Mouse (Mus musculus) testis, adult 2 months (tissue): ENCODE results near the gene Cmc1. TPM values are rescaled to one million over a fixed set of nuclear protein-coding genes. Genes with fewer than 3 reads are reported as not detected.

Source experiments
- H3K27ac ChIP-seq: fragments of 200-500 bp; 2 replicates; pipeline ENCODE4 v1.5.1; 2012; ENCODE audit warnings: low read depth, low read length; ENCODE audit not compliant: control insufficient read depth, insufficient read depth
- H3K27me3 ChIP-seq: fragments of 200-500 bp; 2 replicates; pipeline ENCODE4 v1.6.1; 2012; ENCODE audit warnings: mild to moderate bottlenecking, low read length, moderate library complexity; ENCODE audit not compliant: control insufficient read depth, insufficient read depth
- H3K36me3 ChIP-seq: fragments of 200-500 bp; 2 replicates; pipeline ENCODE4 v1.6.1; 2012; ENCODE audit warnings: mild to moderate bottlenecking, low read length; ENCODE audit not compliant: control insufficient read depth, insufficient read depth
- H3K4me1 ChIP-seq: fragments of 200-500 bp; 2 replicates; pipeline ENCODE4 v1.6.1; 2012; ENCODE audit warnings: low read length; ENCODE audit not compliant: control insufficient read depth, insufficient read depth
- H3K4me3 ChIP-seq: fragments of 200-500 bp; 2 replicates; pipeline ENCODE4 v1.5.1; 2012; ENCODE audit warnings: low read depth, mild to moderate bottlenecking, low read length, moderate library complexity, mixed read lengths; ENCODE audit not compliant: control insufficient read depth
- CTCF ChIP-seq: fragments of 200-500 bp; IDR thresholded peaks from 2 replicates; pipeline ENCODE4 v1.5.1; 2012; ENCODE audit warnings: low read depth, mild to moderate bottlenecking, inconsistent platforms, low read length, moderate library complexity; ENCODE audit not compliant: control insufficient read depth, insufficient read depth, insufficient replicate concordance
- POLR2A ChIP-seq: fragments of 200-500 bp; IDR thresholded peaks from 2 replicates; pipeline ENCODE4 v1.6.1; 2012; ENCODE audit warnings: low read depth, mild to moderate bottlenecking, inconsistent platforms, low read length, moderate library complexity; ENCODE audit not compliant: control insufficient read depth
- polyA plus RNA-seq: library from polyadenylated mRNA; depleted of rRNA; stranded (reverse); fragments of >200 nt; gene quantifications from 2 replicates; pipeline ENCODE4 v1.2.3, GENCODE M21; 2012; rRNA removed

Gene Cmc1
- polyA plus RNA-seq, 1 experiment = 3.0 TPM

GRCm38 (mm10) chr9:118024966-118025365 lies 125.0 kb downstream of the Cmc1 start:
- TF ChIP-seq POLR2A (no peak), CTCF (no peak)
- Histone ChIP-seq H3K27me3 (no peaks in the 10 kb centered on the region), H3K36me3 (no peaks in the 10 kb centered on the region), H3K4me3 (no peak overlapping the region), H3K4me1 (no peaks in the 10 kb centered on the region), H3K27ac (no peak overlapping the region)

Other genes with a start within 250 kb of the Cmc1 start
- gene Azi2, start 109.7 kb downstream of the Cmc1 start, polyA plus RNA-seq = 54.8 and 60.1 TPM in 2 replicates